Mouse (Mus musculus): Measurements from ENCODE around the gene Tmem123. TPM values are rescaled to one million over a fixed set of nuclear protein-coding genes. Genes with fewer than 3 reads are reported as not detected.

Tmem123 gene
- polyA plus RNA-seq, 1 experiment: 35.6 TPM

DNA sequence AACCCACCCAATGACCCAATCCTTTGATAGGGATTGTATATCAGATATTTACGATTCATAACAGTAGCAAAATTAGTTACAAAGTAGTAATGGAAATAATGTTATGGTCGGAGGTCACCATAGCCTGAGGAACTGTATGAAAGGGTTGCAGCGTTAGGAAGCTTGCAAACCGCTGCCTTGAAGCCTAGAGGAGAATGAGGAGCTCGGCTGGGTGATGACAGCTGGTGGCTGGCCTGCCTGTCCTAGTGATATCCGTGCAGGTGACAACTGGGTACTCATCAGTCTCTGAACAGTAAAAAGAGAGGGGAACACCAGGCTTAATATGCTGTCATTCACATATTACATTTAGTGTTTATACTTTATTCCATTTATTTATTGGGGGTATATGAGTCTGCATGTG is 24.6 kb downstream of the Tmem123 start:
- Histone ChIP-seq H3K79me3 (ENCODE audit: low read depth) (no peaks in the 10 kb centered on the region), H3K79me2 (ENCODE audit: control insufficient read depth, insufficient read depth) (no peaks in the 10 kb centered on the region), H3ac (ENCODE audit: control insufficient read depth, insufficient read length, low read depth) (no peak overlapping the region), H3K27me3 (ENCODE audit: control insufficient read depth, insufficient read depth, insufficient read length) (no peaks in the 10 kb centered on the region), H3K4me3 (ENCODE audit: insufficient read depth, poor library complexity, severe bottlenecking) (no peak overlapping the region), H3K36me3 (ENCODE audit: control insufficient read depth, insufficient read depth) (peaks cover 19% of the 10 kb centered on the region)
- no peak for TF ChIP-seq MYOG (IDR thresholded peaks at IDR 0.05; ENCODE audit: control insufficient read depth, extremely low read depth, insufficient read length)
- no peak for TF ChIP-seq CTCF (IDR thresholded peaks at IDR 0.05; ENCODE audit: control insufficient read depth, insufficient read depth, insufficient read length)
- no peak for TF ChIP-seq FOSL1 (IDR thresholded peaks at IDR 0.05; ENCODE audit: insufficient read depth, low read length, poor library complexity, severe bottlenecking)

DNA sequence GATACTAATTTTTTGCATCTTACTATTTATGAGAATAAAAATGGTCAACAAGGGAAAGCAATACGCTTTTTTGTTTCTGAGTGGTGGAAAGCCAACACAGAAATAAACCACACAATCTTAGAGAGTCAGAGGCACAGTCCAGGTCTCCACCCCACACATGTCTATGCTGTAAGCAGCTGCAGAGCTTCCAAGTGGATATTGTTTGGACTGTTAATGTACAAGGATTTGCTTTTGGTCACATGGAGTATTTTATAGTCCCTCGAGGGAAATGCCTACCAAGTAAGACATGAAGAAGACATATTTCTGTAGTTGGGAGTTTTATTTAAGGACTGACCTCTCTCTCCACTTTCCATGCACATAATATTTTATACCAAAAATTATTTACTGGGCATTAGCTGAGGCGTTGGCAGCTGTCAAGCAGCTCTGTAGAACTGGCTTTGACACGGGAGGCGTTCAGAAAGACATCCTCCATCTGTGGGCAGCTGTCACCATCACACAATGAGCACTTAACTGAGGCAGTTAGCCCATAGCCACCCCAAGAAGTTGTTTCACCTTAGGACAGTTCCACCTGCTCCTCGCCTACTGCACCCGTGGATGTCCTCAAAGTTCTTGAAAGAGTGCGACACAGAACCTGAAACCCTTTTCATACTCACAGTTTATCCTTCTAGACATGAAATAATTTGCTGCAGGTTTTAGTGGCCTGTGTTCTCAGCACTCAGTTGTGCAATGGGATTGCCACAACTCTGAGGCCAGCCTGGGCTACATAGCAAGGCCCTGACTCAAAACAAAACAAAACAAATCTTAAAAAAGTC is 26.1 kb downstream of the Tmem123 start:
- Histone ChIP-seq H3ac (ENCODE audit: control insufficient read depth, insufficient read length, low read depth) (no peak overlapping the region), H3K27me3 (ENCODE audit: control insufficient read depth, insufficient read depth, insufficient read length) (no peaks in the 10 kb centered on the region), H3K79me2 (ENCODE audit: control insufficient read depth, insufficient read depth) (no peaks in the 10 kb centered on the region), H3K4me3 (ENCODE audit: insufficient read depth, poor library complexity, severe bottlenecking) (no peak overlapping the region), H3K36me3 (ENCODE audit: control insufficient read depth, insufficient read depth) (peaks cover 26% of the 10 kb centered on the region), H3K79me3 (ENCODE audit: low read depth) (no peaks in the 10 kb centered on the region)
- TF ChIP-seq USF1 (IDR thresholded peaks at IDR 0.05; ENCODE audit: low read depth) (no peak), CEBPB (IDR thresholded peaks at IDR 0.05; ENCODE audit: low read depth) (no peak), MYOG (IDR thresholded peaks at IDR 0.05; ENCODE audit: control insufficient read depth, extremely low read depth, insufficient read length) (no peak), CTCF (IDR thresholded peaks at IDR 0.05; ENCODE audit: control insufficient read depth, insufficient read depth, insufficient read length) (no peak), MAX (IDR thresholded peaks at IDR 0.05) (no peak), MYOD1 (IDR thresholded peaks at IDR 0.05; ENCODE audit: control insufficient read depth, insufficient read length, low read depth) (no peak), FOSL1 (IDR thresholded peaks at IDR 0.05; ENCODE audit: insufficient read depth, low read length, poor library complexity, severe bottlenecking) (no peak)

- no peak overlapping the region for H3K4me3 ChIP-seq (ENCODE audit: insufficient read depth, poor library complexity, severe bottlenecking)
- H3K36me3 ChIP-seq (ENCODE audit: control insufficient read depth, insufficient read depth): peaks cover 29% of the 10 kb centered on the region
- TF ChIP-seq CEBPB (IDR thresholded peaks at IDR 0.05; ENCODE audit: low read depth): no peak
- TF ChIP-seq USF1 (IDR thresholded peaks at IDR 0.05; ENCODE audit: low read depth): no peak
- TF ChIP-seq CTCF (IDR thresholded peaks at IDR 0.05; ENCODE audit: control insufficient read depth, insufficient read depth, insufficient read length): no peak
- TF ChIP-seq MAX (IDR thresholded peaks at IDR 0.05): no peak
- no peak for TF ChIP-seq MYOG (IDR thresholded peaks at IDR 0.05; ENCODE audit: control insufficient read depth, extremely low read depth, insufficient read length)
- no peaks in the 10 kb centered on the region for H3K79me2 ChIP-seq (ENCODE audit: control insufficient read depth, insufficient read depth)
- no peak overlapping the region for H3ac ChIP-seq (ENCODE audit: control insufficient read depth, insufficient read length, low read depth)
- no peaks in the 10 kb centered on the region for H3K79me3 ChIP-seq (ENCODE audit: low read depth)
- H3K27me3 ChIP-seq (ENCODE audit: control insufficient read depth, insufficient read depth, insufficient read length): no peaks in the 10 kb centered on the region
Measured at GRCm38 (mm10) chr9:7790580-7791084, 26.8 kb downstream of the Tmem123 start.

- no peak overlapping the region for H3ac ChIP-seq (ENCODE audit: control insufficient read depth, insufficient read length, low read depth)
- no peaks in the 10 kb centered on the region for H3K27me3 ChIP-seq (ENCODE audit: control insufficient read depth, insufficient read depth, insufficient read length)
- H3K36me3 ChIP-seq (ENCODE audit: control insufficient read depth, insufficient read depth): peaks cover 27% of the 10 kb centered on the region
- TF ChIP-seq CTCF (IDR thresholded peaks at IDR 0.05; ENCODE audit: control insufficient read depth, insufficient read depth, insufficient read length) (no peak), MAX (IDR thresholded peaks at IDR 0.05) (no peak), MYOG (IDR thresholded peaks at IDR 0.05; ENCODE audit: control insufficient read depth, extremely low read depth, insufficient read length) (no peak), USF1 (IDR thresholded peaks at IDR 0.05; ENCODE audit: low read depth) (no peak), FOSL1 (IDR thresholded peaks at IDR 0.05; ENCODE audit: insufficient read depth, low read length, poor library complexity, severe bottlenecking) (no peak), CEBPB (IDR thresholded peaks at IDR 0.05; ENCODE audit: low read depth) (no peak), MYOD1 (IDR thresholded peaks at IDR 0.05; ENCODE audit: control insufficient read depth, insufficient read length, low read depth) (no peak)
- H3K79me2 ChIP-seq (ENCODE audit: control insufficient read depth, insufficient read depth): no peaks in the 10 kb centered on the region
- H3K79me3 ChIP-seq (ENCODE audit: low read depth): no peaks in the 10 kb centered on the region
- H3K4me3 ChIP-seq (ENCODE audit: insufficient read depth, poor library complexity, severe bottlenecking): no peak overlapping the region
Measured at GRCm38 (mm10) chr9:7793561-7793960, 29.7 kb downstream of the Tmem123 start.

DNA sequence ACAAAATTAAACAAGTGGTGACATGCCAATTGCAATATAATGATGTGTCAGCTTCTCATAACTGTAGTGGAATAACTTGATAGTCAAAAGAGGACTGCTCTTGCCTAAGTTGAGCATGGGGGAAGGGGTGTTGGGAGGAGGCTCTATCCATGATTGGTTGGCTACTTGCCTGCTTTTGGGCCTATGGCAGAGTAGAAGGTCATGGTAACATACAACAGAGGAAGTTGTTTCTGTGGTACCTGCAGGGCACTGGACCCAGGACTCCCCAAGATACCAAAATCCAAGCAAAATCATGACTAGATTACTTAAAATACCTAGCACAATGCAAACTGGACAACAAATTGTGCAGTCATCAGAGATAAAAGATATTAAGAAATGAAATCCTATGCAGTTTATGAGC is 31.7 kb downstream of the Tmem123 start:
- TF ChIP-seq MAX (IDR thresholded peaks at IDR 0.05) (no peak), MYOD1 (IDR thresholded peaks at IDR 0.05; ENCODE audit: control insufficient read depth, insufficient read length, low read depth) (no peak), FOSL1 (IDR thresholded peaks at IDR 0.05; ENCODE audit: insufficient read depth, low read length, poor library complexity, severe bottlenecking) (no peak), CEBPB (IDR thresholded peaks at IDR 0.05; ENCODE audit: low read depth) (no peak), USF1 (IDR thresholded peaks at IDR 0.05; ENCODE audit: low read depth) (no peak), MYOG (IDR thresholded peaks at IDR 0.05; ENCODE audit: control insufficient read depth, extremely low read depth, insufficient read length) (no peak), CTCF (IDR thresholded peaks at IDR 0.05; ENCODE audit: control insufficient read depth, insufficient read depth, insufficient read length) (no peak)
- Histone ChIP-seq H3K36me3 (ENCODE audit: control insufficient read depth, insufficient read depth) (peaks cover 27% of the 10 kb centered on the region), H3K27me3 (ENCODE audit: control insufficient read depth, insufficient read depth, insufficient read length) (no peaks in the 10 kb centered on the region), H3K79me2 (ENCODE audit: control insufficient read depth, insufficient read depth) (no peaks in the 10 kb centered on the region), H3K79me3 (ENCODE audit: low read depth) (no peaks in the 10 kb centered on the region), H3K4me3 (ENCODE audit: insufficient read depth, poor library complexity, severe bottlenecking) (no peak overlapping the region), H3ac (ENCODE audit: control insufficient read depth, insufficient read length, low read depth) (no peak overlapping the region)
